Mouse (Mus musculus) heart, embryonic 12.5 days (tissue): ENCODE data around the gene Cphx2. TPM values are rescaled to one million over a fixed set of nuclear protein-coding genes. Genes with fewer than 3 reads are reported as not detected.
"Not testable (repeated sequence)": the region's sequence is repeated elsewhere in the genome, so short reads cannot be mapped to it uniquely, and the experiment has no call there.

Experiments used
- ATAC-seq: fragments of 200-750 bp; cut with Nextera tagmentation; 2 replicates; pipeline ENCODE4 v1.8.0; 2017; ENCODE audit warnings: moderate TSS enrichment, moderate library complexity; ENCODE audit not compliant: insufficient number of reproducible peaks, low FRiP score
- H3K27ac ChIP-seq: fragments of 300-500 bp; sonication (generic); 2 replicates; pipeline ENCODE4 v1.5.1; 2016; ENCODE audit warnings: mild to moderate bottlenecking, moderate library complexity; ENCODE audit not compliant: poor library complexity, severe bottlenecking
- H3K27me3 ChIP-seq: fragments of 300-500 bp; sonication (generic); replicated peaks from 2 replicates; pipeline ENCODE4 v1.6.1; 2016; ENCODE audit warnings: mild to moderate bottlenecking, moderate library complexity
- H3K36me3 ChIP-seq: fragments of 300-500 bp; sonication (generic); 2 replicates; pipeline ENCODE4 v1.6.1; 2016; ENCODE audit warnings: mild to moderate bottlenecking, moderate library complexity
- H3K4me1 ChIP-seq: fragments of 300-500 bp; sonication (generic); replicated peaks from 2 replicates; pipeline ENCODE4 v1.6.1; 2016; ENCODE audit warnings: mild to moderate bottlenecking
- H3K4me2 ChIP-seq: fragments of 300-500 bp; sonication (generic); 2 replicates; pipeline ENCODE4 v1.6.1; 2016; ENCODE audit warnings: mild to moderate bottlenecking, moderate library complexity
- H3K4me3 ChIP-seq: fragments of 300-500 bp; sonication (generic); 2 replicates; pipeline ENCODE4 v1.5.1; 2016; ENCODE audit warnings: mild to moderate bottlenecking
- H3K9ac ChIP-seq: fragments of 300-500 bp; sonication (generic); 2 replicates; pipeline ENCODE4 v1.6.1; 2016; ENCODE audit warnings: mild to moderate bottlenecking, moderate library complexity
- H3K9me3 ChIP-seq: fragments of 300-500 bp; sonication (generic); replicated peaks from 2 replicates; pipeline ENCODE4 v1.6.1; 2016; ENCODE audit warnings: mild to moderate bottlenecking, moderate library complexity
- WGBS: fragments of 180-500 bp; shearing (Covaris S2); methylation state at CpG from one replicate; pipeline ENCODE4 v1.1.7; 2016; 5-methylcytosine and 5-hydroxymethylcytosine counted together
- polyA plus RNA-seq: library from polyadenylated mRNA; unstranded; fragments of >200 nt; fragmentation: Nextera tagmentation; extraction: Ambion mirVana; gene quantifications from 2 replicates; pipeline ENCODE4 v1.2.1, GENCODE M21; 2016

Gene Cphx2
- polyA plus RNA-seq = not detected in 2 replicates

- H3K9me3 ChIP-seq, H3K27ac ChIP-seq, H3K4me3 ChIP-seq, H3K27me3 ChIP-seq, H3K36me3 ChIP-seq, H3K4me2 ChIP-seq, H3K4me1 ChIP-seq, ATAC-seq, H3K9ac ChIP-seq: not testable (repeated sequence)
- WGBS = no CpG with 5 or more reads among the region's 6 CpGs
These were observed at the start of gene Cphx2 for GRCm38 (mm10) chr14:26081216-26081615. Gene Cphx2, plus strand, starts transcription at chr14:26081516.

- not testable (repeated sequence) for H3K4me1 ChIP-seq, H3K27ac ChIP-seq, H3K4me3 ChIP-seq, H3K9ac ChIP-seq, H3K36me3 ChIP-seq, H3K4me2 ChIP-seq, H3K9me3 ChIP-seq, ATAC-seq, H3K27me3 ChIP-seq
- no CpG with 5 or more reads among the region's 3 CpGs for WGBS
These were observed 47.0 kb upstream of the Cphx2 start for GRCm38 (mm10) chr14:26034364-26034763.

- ATAC-seq, H3K4me2 ChIP-seq, H3K4me3 ChIP-seq, H3K27me3 ChIP-seq, H3K9ac ChIP-seq, H3K9me3 ChIP-seq, H3K36me3 ChIP-seq, H3K4me1 ChIP-seq, H3K27ac ChIP-seq: not testable (repeated sequence)
- WGBS = no CpG with 5 or more reads among the region's 6 CpGs
These were observed 45.9 kb upstream of the Cphx2 start for GRCm38 (mm10) chr14:26035439-26035838.

GRCm38 (mm10) chr14:26042611-26043010, 38.7 kb upstream of the Cphx2 start, which contains the start of gene Gm9780:
Gene Gm9780, minus strand, starts transcription at chr14:26042711.
- H3K4me2 ChIP-seq, H3K36me3 ChIP-seq, H3K4me1 ChIP-seq, ATAC-seq, H3K4me3 ChIP-seq, H3K9me3 ChIP-seq, H3K27me3 ChIP-seq, H3K9ac ChIP-seq, H3K27ac ChIP-seq: not testable (repeated sequence)
- no CpG with 5 or more reads among the region's 26 CpGs for WGBS

GRCm38 (mm10) chr14:26045007-26045406, 36.3 kb upstream of the Cphx2 start:
- H3K27me3 ChIP-seq, H3K27ac ChIP-seq, H3K36me3 ChIP-seq, H3K4me1 ChIP-seq, ATAC-seq, H3K4me2 ChIP-seq, H3K4me3 ChIP-seq, H3K9ac ChIP-seq, H3K9me3 ChIP-seq: not testable (repeated sequence)
- WGBS = no CpG with 5 or more reads among the region's 5 CpGs

GRCm38 (mm10) chr14:26047026-26047425, 34.3 kb upstream of the Cphx2 start:
- WGBS = no CpG with 5 or more reads among the region's 8 CpGs

GRCm38 (mm10) chr14:26048767-26049166, 32.5 kb upstream of the Cphx2 start:
- H3K4me2 ChIP-seq, H3K9ac ChIP-seq, H3K4me1 ChIP-seq, H3K36me3 ChIP-seq, H3K27me3 ChIP-seq, H3K9me3 ChIP-seq, H3K27ac ChIP-seq, H3K4me3 ChIP-seq, ATAC-seq: not testable (repeated sequence)
- no CpG with 5 or more reads among the region's 9 CpGs for WGBS

More at GRCm38 (mm10) chr14:26047026-26047425, 34.3 kb upstream of the Cphx2 start:
- not testable (repeated sequence) for ATAC-seq, H3K4me3 ChIP-seq, H3K27ac ChIP-seq, H3K27me3 ChIP-seq, H3K4me1 ChIP-seq, H3K4me2 ChIP-seq, H3K9me3 ChIP-seq, H3K36me3 ChIP-seq, H3K9ac ChIP-seq

GRCm38 (mm10) chr14:26058184-26058583, 23.1 kb upstream of the Cphx2 start:
- not testable (repeated sequence) for ATAC-seq, H3K4me3 ChIP-seq, H3K9me3 ChIP-seq, H3K9ac ChIP-seq, H3K4me2 ChIP-seq, H3K36me3 ChIP-seq, H3K27me3 ChIP-seq, H3K27ac ChIP-seq, H3K4me1 ChIP-seq
- no CpG with 5 or more reads among the region's 3 CpGs for WGBS

- not testable (repeated sequence) for ATAC-seq, H3K27me3 ChIP-seq, H3K27ac ChIP-seq, H3K9ac ChIP-seq, H3K4me3 ChIP-seq, H3K9me3 ChIP-seq, H3K4me1 ChIP-seq, H3K4me2 ChIP-seq, H3K36me3 ChIP-seq
- no CpG with 5 or more reads among the region's 6 CpGs for WGBS
These were observed 22.0 kb upstream of the Cphx2 start for GRCm38 (mm10) chr14:26059362-26059761.

- not testable (repeated sequence) for H3K9ac ChIP-seq, H3K4me2 ChIP-seq, H3K4me3 ChIP-seq, H3K36me3 ChIP-seq, H3K27ac ChIP-seq, H3K9me3 ChIP-seq, ATAC-seq, H3K4me1 ChIP-seq, H3K27me3 ChIP-seq
- WGBS = no CpG with 5 or more reads among the region's 44 CpGs
These were observed 14.6 kb upstream of the Cphx2 start for GRCm38 (mm10) chr14:26066574-26067324.

GRCm38 (mm10) chr14:26067325-26067633, 14.0 kb upstream of the Cphx2 start, which contains the start of gene Tmem254c:
Gene Tmem254c, minus strand, starts transcription at chr14:26067355.
- H3K4me2 ChIP-seq, H3K27ac ChIP-seq, H3K9ac ChIP-seq, ATAC-seq, H3K9me3 ChIP-seq, H3K4me1 ChIP-seq, H3K36me3 ChIP-seq, H3K27me3 ChIP-seq, H3K4me3 ChIP-seq: not testable (repeated sequence)
- no CpG with 5 or more reads among the region's 10 CpGs for WGBS
